Mouse (Mus musculus): ENCODE measurements around the gene Uspl1. TPM values are rescaled to one million over a fixed set of nuclear protein-coding genes. Genes with fewer than 3 reads are reported as not detected.

Gene Uspl1
- polyA plus RNA-seq, 1 experiment from 2014 or later: 50.2 TPM

DNA sequence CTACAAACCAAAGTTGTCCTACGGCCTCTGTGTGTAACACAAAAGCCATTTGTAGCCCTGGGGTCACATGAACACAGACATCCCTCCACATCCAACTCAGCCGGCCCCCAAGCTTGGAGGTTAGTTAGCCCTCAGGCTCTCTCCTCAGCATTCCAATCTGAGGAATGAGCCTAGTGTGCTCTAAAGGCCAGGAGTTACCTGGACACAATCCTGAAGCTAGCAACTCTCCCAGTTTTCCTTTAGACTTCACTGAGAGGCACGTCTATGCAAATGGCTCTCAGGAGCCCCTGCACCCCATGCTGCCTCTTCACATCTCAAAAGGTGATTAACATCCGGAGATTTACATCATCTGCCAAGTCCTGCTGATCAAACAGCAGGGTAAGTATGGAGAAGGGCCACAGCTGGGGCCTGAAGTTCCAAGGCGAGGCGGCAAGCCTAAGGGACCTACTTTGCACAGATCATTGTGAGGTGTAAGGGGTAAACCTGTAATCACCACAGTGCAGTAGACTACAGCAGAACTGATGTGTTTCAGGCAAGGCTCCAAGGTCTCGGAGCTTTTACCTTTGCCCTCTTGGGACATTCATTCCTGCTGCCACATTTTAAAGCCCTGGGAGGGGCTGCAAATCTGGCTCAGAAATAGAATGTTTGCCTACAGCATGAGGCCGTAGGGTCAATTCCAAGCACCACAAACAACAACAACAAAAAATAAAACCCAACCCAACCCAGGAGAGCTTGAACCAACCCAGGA lies 13.1 kb upstream of the Uspl1 start:
- no peaks in the 10 kb centered on the region for H3K27me3 ChIP-seq
- H3K9me3 ChIP-seq: no peaks in the 10 kb centered on the region
- no peak overlapping the region for H3K4me3 ChIP-seq
- H3K36me3 ChIP-seq: no peaks in the 10 kb centered on the region
- H3K4me1 ChIP-seq: peaks cover 8% of the 10 kb centered on the region; the same call in 1 of the 2 replicates
- H3K9ac ChIP-seq: no peak overlapping the region
- no peak for ATAC-seq (ENCODE audit: insufficient number of reproducible peaks, insufficient read depth, low FRiP score, low TSS enrichment, low read depth)
- no peak overlapping the region for H3K27ac ChIP-seq
- no peak overlapping the region for H3K4me2 ChIP-seq
- 50% methylated on average over 8 of the region's 8 CpGs for WGBS

DNA sequence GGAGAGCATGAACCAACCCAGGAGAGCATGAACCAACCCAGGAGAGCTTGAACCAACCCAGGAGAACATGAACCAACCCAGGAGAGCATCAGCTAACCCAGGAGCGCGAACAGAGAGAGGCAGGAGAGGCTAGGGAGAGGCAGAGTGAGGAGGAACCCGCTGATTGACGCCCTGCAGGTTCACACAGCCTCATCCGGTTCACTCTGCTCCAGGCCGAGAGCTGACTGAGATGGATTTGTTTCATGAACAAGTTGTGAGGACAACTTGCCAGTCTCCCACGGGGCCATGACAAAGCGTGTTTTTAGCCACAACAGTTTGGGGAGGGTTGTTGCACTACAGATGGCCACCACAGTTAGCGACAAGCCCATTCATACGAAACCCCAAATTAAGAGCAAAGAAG lies 11.9 kb upstream of the Uspl1 start:
- H3K9me3 ChIP-seq: no peaks in the 10 kb centered on the region
- no peaks in the 10 kb centered on the region for H3K36me3 ChIP-seq
- H3K9ac ChIP-seq: peak overlapping the region; percentile 33; the same call in 1 of the 2 replicates
- WGBS: 68% methylated on average over 10 of the region's 10 CpGs
- H3K27me3 ChIP-seq: no peaks in the 10 kb centered on the region
- no peak overlapping the region for H3K4me2 ChIP-seq
- no peak overlapping the region for H3K4me3 ChIP-seq
- H3K27ac ChIP-seq: no peak overlapping the region
- no peak for ATAC-seq (ENCODE audit: insufficient number of reproducible peaks, insufficient read depth, low FRiP score, low TSS enrichment, low read depth)
- peaks cover 8% of the 10 kb centered on the region; the same call in 1 of the 2 replicates for H3K4me1 ChIP-seq

- Histone ChIP-seq H3K27me3 (no peaks in the 10 kb centered on the region), H3K4me3 (no peak overlapping the region), H3K9ac (no peak overlapping the region), H3K9me3 (no peaks in the 10 kb centered on the region), H3K36me3 (no peaks in the 10 kb centered on the region), H3K27ac (no peak overlapping the region), H3K4me2 (no peak overlapping the region), H3K4me1 (peaks cover 8% of the 10 kb centered on the region; the same call in 1 of the 2 replicates)
- ATAC-seq (ENCODE audit: insufficient number of reproducible peaks, insufficient read depth, low FRiP score, low TSS enrichment, low read depth): no peak
- 92% methylated on average over 7 of the region's 7 CpGs for WGBS
Measured at GRCm38 (mm10) chr5:149174527-149174926, 9.6 kb upstream of the Uspl1 start.

DNA sequence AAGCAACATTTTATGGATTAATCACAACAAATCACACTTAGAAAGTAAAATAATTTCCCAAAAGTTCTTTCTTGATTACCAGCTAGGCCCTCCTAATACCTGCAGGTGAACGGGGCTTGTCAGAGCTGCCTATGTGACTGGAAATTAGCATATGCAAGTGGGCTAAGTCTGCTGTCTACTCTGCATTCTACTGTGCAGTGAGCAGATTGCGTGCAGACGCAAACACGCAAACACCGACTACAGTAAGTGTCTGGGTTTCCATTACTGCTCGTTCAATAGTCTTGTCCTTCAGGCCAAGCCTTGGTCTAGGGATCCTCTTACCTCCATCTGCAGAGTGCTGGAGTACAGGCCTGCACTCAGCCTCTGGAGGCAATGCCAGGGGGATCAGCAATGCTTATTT lies 8.4 kb upstream of the Uspl1 start:
- Histone ChIP-seq H3K9me3 (no peaks in the 10 kb centered on the region), H3K27me3 (no peaks in the 10 kb centered on the region), H3K9ac (no peak overlapping the region), H3K27ac (no peak overlapping the region), H3K36me3 (no peaks in the 10 kb centered on the region), H3K4me2 (no peak overlapping the region), H3K4me1 (peaks cover 8% of the 10 kb centered on the region; the same call in 1 of the 2 replicates), H3K4me3 (no peak overlapping the region)
- WGBS: 89% methylated on average over 6 of the region's 6 CpGs
- ATAC-seq (ENCODE audit: insufficient number of reproducible peaks, insufficient read depth, low FRiP score, low TSS enrichment, low read depth): no peak

- H3K9ac ChIP-seq: no peak overlapping the region
- H3K27ac ChIP-seq: no peak overlapping the region
- WGBS: 51% methylated on average over 5 of the region's 5 CpGs
- no peaks in the 10 kb centered on the region for H3K27me3 ChIP-seq
- H3K9me3 ChIP-seq: no peaks in the 10 kb centered on the region
- ATAC-seq (ENCODE audit: insufficient number of reproducible peaks, insufficient read depth, low FRiP score, low TSS enrichment, low read depth): no peak
- no peaks in the 10 kb centered on the region for H3K36me3 ChIP-seq
- H3K4me3 ChIP-seq: no peak overlapping the region
- H3K4me2 ChIP-seq: no peak overlapping the region
- peaks cover under 1% of the 10 kb centered on the region; the same call in 1 of the 2 replicates for H3K4me1 ChIP-seq
Measured at GRCm38 (mm10) chr5:149178095-149178494, 6.1 kb upstream of the Uspl1 start.

DNA sequence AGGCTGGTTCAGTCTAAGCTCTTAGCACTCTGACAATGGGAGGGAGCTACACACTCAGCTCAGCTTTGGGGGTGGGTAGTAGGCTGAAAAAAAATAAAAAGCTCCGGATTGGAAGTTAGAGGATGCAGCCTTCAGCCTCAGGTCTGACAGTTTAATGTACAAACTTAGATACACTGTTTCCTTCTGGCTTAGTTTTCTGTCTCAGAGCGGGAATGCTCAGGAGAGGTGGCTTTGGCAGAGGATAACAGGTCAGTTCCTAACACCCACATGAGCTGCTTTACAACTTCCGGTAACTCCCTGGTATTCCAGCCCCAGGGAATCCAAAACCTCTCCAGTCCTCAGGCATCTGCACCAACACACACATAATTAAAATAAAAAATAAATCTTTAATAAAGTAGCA lies 4.3 kb upstream of the Uspl1 start:
- ATAC-seq (ENCODE audit: insufficient number of reproducible peaks, insufficient read depth, low FRiP score, low TSS enrichment, low read depth): no peak
- Histone ChIP-seq H3K4me2 (no peak overlapping the region), H3K4me1 (no peaks in the 10 kb centered on the region; the same call in 1 of the 2 replicates), H3K36me3 (no peaks in the 10 kb centered on the region), H3K4me3 (no peak overlapping the region), H3K27ac (no peak overlapping the region), H3K9me3 (no peaks in the 10 kb centered on the region), H3K9ac (no peak overlapping the region), H3K27me3 (no peaks in the 10 kb centered on the region)
- WGBS: 80% methylated on average over 3 of the region's 3 CpGs

- Histone ChIP-seq H3K9ac (no peak overlapping the region), H3K4me2 (no peak overlapping the region), H3K27ac (no peak overlapping the region), H3K9me3 (no peaks in the 10 kb centered on the region), H3K36me3 (no peaks in the 10 kb centered on the region), H3K4me1 (peaks cover 16% of the 10 kb centered on the region), H3K4me3 (no peak overlapping the region), H3K27me3 (no peaks in the 10 kb centered on the region)
- WGBS: 78% methylated on average over 5 of the region's 5 CpGs
- ATAC-seq (ENCODE audit: insufficient number of reproducible peaks, insufficient read depth, low FRiP score, low TSS enrichment, low read depth): no peak
Measured at GRCm38 (mm10) chr5:149182186-149182870, 1.8 kb upstream of the Uspl1 start.

GRCm38 (mm10) chr5:149183122-149183521 lies 1.0 kb upstream of the Uspl1 start:
- no peak for ATAC-seq (ENCODE audit: insufficient number of reproducible peaks, insufficient read depth, low FRiP score, low TSS enrichment, low read depth)
- H3K4me2 ChIP-seq: peak overlapping the region; percentile 60
- H3K27me3 ChIP-seq: no peaks in the 10 kb centered on the region
- WGBS: 51% methylated on average over 1 of the region's 1 CpGs
- peaks cover 16% of the 10 kb centered on the region for H3K4me1 ChIP-seq
- 0 out of 2 replicates have a peak overlapping the region, but pooled peaks have one; percentile 87 for H3K9ac ChIP-seq
- H3K36me3 ChIP-seq: no peaks in the 10 kb centered on the region
- no peaks in the 10 kb centered on the region for H3K9me3 ChIP-seq
- peak overlapping the region; percentile 97; the same call in 1 of the 2 replicates for H3K27ac ChIP-seq
- peak overlapping the region; percentile 81 for H3K4me3 ChIP-seq

DNA sequence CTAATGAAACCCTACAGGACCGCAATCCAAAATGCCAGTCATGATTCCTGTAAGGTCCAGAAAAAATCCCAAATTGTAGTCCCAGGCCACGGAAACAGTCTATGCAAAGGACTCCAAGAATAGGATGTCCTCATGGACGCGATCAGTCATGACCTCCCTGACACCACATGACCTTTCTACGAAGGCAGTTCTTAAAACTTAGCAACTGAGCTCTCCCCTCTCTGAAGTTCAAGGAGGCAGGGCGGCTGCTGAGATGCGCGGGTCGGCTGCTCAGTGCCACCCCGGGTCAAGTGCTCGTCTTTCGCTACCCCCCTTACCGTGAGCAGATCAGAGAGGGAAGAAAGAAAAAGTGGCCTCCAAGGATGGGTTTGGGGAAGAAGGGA lies 438 bp upstream of the Uspl1 start:
- Histone ChIP-seq H3K27ac (peak overlapping the region; percentile 97), H3K4me3 (peak overlapping the region; percentile 81)
- ATAC-seq (ENCODE audit: insufficient number of reproducible peaks, insufficient read depth, low FRiP score, low TSS enrichment, low read depth): peak; percentile 53; the same call in 1 of the 2 replicates

GRCm38 (mm10) chr5:149184844-149185186 lies 665 bp downstream of the Uspl1 start:
- Histone ChIP-seq H3K9me3 (no peaks in the 10 kb centered on the region), H3K27me3 (no peaks in the 10 kb centered on the region), H3K36me3 (peaks cover 11% of the 10 kb centered on the region), H3K4me3 (peak overlapping the region; percentile 81), H3K4me1 (peaks cover 16% of the 10 kb centered on the region), H3K9ac (peak overlapping the region; percentile 87), H3K27ac (peak overlapping the region; percentile 90), H3K4me2 (peak overlapping the region; percentile 77)
- ATAC-seq (ENCODE audit: insufficient number of reproducible peaks, insufficient read depth, low FRiP score, low TSS enrichment, low read depth): no peak
- under 1% methylated on average over 20 of the region's 20 CpGs for WGBS

More for the DNA sequence above, 438 bp upstream of the Uspl1 start:
- Histone ChIP-seq H3K36me3 (no peaks in the 10 kb centered on the region), H3K4me1 (peaks cover 16% of the 10 kb centered on the region), H3K4me2 (peak overlapping the region; percentile 60), H3K9ac (peak overlapping the region; percentile 87), H3K9me3 (no peaks in the 10 kb centered on the region), H3K27me3 (no peaks in the 10 kb centered on the region)
- under 1% methylated on average over 13 of the region's 13 CpGs for WGBS

GRCm38 (mm10) chr5:149185806-149186205 lies 1.7 kb downstream of the Uspl1 start:
- H3K9ac ChIP-seq: 0 out of 2 replicates have a peak overlapping the region, but pooled peaks have one; percentile 87
- ATAC-seq (ENCODE audit: insufficient number of reproducible peaks, insufficient read depth, low FRiP score, low TSS enrichment, low read depth): no peak
- 67% methylated on average over 3 of the region's 3 CpGs for WGBS
- peak overlapping the region; percentile 77 for H3K4me2 ChIP-seq
- no peak overlapping the region for H3K27ac ChIP-seq
- H3K27me3 ChIP-seq: no peaks in the 10 kb centered on the region
- peaks cover 16% of the 10 kb centered on the region for H3K4me1 ChIP-seq
- no peaks in the 10 kb centered on the region for H3K9me3 ChIP-seq
- peaks cover 20% of the 10 kb centered on the region for H3K36me3 ChIP-seq
- peak overlapping the region; percentile 81 for H3K4me3 ChIP-seq

- Histone ChIP-seq H3K27ac (no peak overlapping the region), H3K4me2 (no peak overlapping the region), H3K36me3 (peaks cover 59% of the 10 kb centered on the region), H3K9me3 (no peaks in the 10 kb centered on the region), H3K4me1 (peaks cover 19% of the 10 kb centered on the region), H3K9ac (no peak overlapping the region), H3K4me3 (no peak overlapping the region), H3K27me3 (no peaks in the 10 kb centered on the region)
- 80% methylated on average over 1 of the region's 1 CpGs for WGBS
- ATAC-seq (ENCODE audit: insufficient number of reproducible peaks, insufficient read depth, low FRiP score, low TSS enrichment, low read depth): no peak
Measured at GRCm38 (mm10) chr5:149190160-149190559, 6.0 kb downstream of the Uspl1 start.
